Mouse (Mus musculus) neural tube, embryonic 14.5 days (tissue): Measurements from ENCODE around the gene Fkbp8. TPM values are rescaled to one million over a fixed set of nuclear protein-coding genes. Genes with fewer than 3 reads are reported as not detected.
A peak's percentile ranks its signal among the peaks of the same experiment; 100 is the strongest.

Experiments used
- ATAC-seq: fragments of 200-750 bp; cut with Nextera tagmentation; 2 replicates; pipeline ENCODE4 v1.8.0; 2017; ENCODE audit warnings: low read depth, mild to moderate bottlenecking, moderate TSS enrichment, moderate library complexity
- H3K27ac ChIP-seq: fragments of 300-500 bp; sonication (generic); 2 replicates; pipeline ENCODE4 v1.5.1; 2014; ENCODE audit warnings: low read depth, mild to moderate bottlenecking, control low read depth, low read length, moderate library complexity, mixed read lengths
- H3K27me3 ChIP-seq: fragments of 300-500 bp; sonication (generic); 2 replicates; pipeline ENCODE4 v1.6.1; 2014; ENCODE audit warnings: low read length; ENCODE audit not compliant: control insufficient read depth, insufficient read depth
- H3K36me3 ChIP-seq: fragments of 300-500 bp; sonication (generic); 2 replicates; pipeline ENCODE4 v1.6.1; 2014; ENCODE audit warnings: low read length, mixed read lengths; ENCODE audit not compliant: control insufficient read depth, insufficient read depth
- H3K4me1 ChIP-seq: fragments of 300-500 bp; sonication (generic); 2 replicates; pipeline ENCODE4 v1.6.1; 2014; ENCODE audit warnings: low read length; ENCODE audit not compliant: control insufficient read depth, insufficient read depth
- H3K4me2 ChIP-seq: fragments of 300-500 bp; sonication (generic); 2 replicates; pipeline ENCODE4 v1.6.1; 2014; ENCODE audit warnings: mild to moderate bottlenecking, low read depth, low read length, control low read depth
- H3K4me3 ChIP-seq: fragments of 300-500 bp; sonication (generic); 2 replicates; pipeline ENCODE4 v1.5.1; 2014; ENCODE audit warnings: low read depth, low read length, control low read depth, mixed read lengths
- H3K9ac ChIP-seq: fragments of 300-500 bp; sonication (generic); replicated peaks from 2 replicates; pipeline ENCODE4 v1.6.1; 2014; ENCODE audit warnings: low read depth, mild to moderate bottlenecking, control low read depth, low read length, mixed read lengths
- H3K9me3 ChIP-seq: fragments of 300-500 bp; sonication (generic); 2 replicates; pipeline ENCODE4 v1.6.1; 2016; ENCODE audit warnings: low read length; ENCODE audit not compliant: control insufficient read depth
- WGBS: fragments of 180-500 bp; shearing (Covaris S2); extraction: QIAGEN DNeasy Blood & Tissue Kit; methylation state at CpG from one replicate; pipeline ENCODE4 v1.1.7; 2014; 5-methylcytosine and 5-hydroxymethylcytosine counted together
- polyA plus RNA-seq: library from polyadenylated mRNA; unstranded; fragments of >200 nt; fragmentation: Nextera tagmentation; extraction: Ambion mirVana; gene quantifications from 2 replicates; pipeline ENCODE4 v1.2.1, GENCODE M21; 2014

Fkbp8 gene
- polyA plus RNA-seq, 1 experiment from 2014 or later, result 336 TPM

GRCm38 (mm10) chr8:70535221-70535620, 7.7 kb downstream of the Fkbp8 start:
- H3K27ac ChIP-seq, result no peak overlapping the region
- no peaks in the 10 kb centered on the region for H3K9me3 ChIP-seq
- H3K9ac ChIP-seq, result no peak overlapping the region
- no peak overlapping the region for H3K4me3 ChIP-seq
- 90% methylated on average over 3 of the region's 3 CpGs for WGBS
- H3K4me1 ChIP-seq, result peaks cover 4% of the 10 kb centered on the region; the same call in 1 of the 2 replicates
- ATAC-seq, result no peak
- H3K4me2 ChIP-seq, result no peak overlapping the region
- H3K36me3 ChIP-seq, result peaks cover 40% of the 10 kb centered on the region
- no peaks in the 10 kb centered on the region for H3K27me3 ChIP-seq

GRCm38 (mm10) chr8:70535701-70536100, 8.2 kb downstream of the Fkbp8 start:
- no peak overlapping the region for H3K4me2 ChIP-seq
- 92% methylated on average over 2 of the region's 2 CpGs for WGBS
- ATAC-seq, result no peak
- peaks cover 9% of the 10 kb centered on the region for H3K4me1 ChIP-seq
- no peaks in the 10 kb centered on the region for H3K9me3 ChIP-seq
- no peak overlapping the region for H3K27ac ChIP-seq
- no peak overlapping the region for H3K9ac ChIP-seq
- H3K36me3 ChIP-seq, result peaks cover 40% of the 10 kb centered on the region
- H3K27me3 ChIP-seq, result no peaks in the 10 kb centered on the region
- no peak overlapping the region for H3K4me3 ChIP-seq

- 0 out of 2 replicates have a peak overlapping the region, but pooled peaks have one; percentile 34 for H3K27ac ChIP-seq
- peak overlapping the region; percentile 82 for H3K4me2 ChIP-seq
- 17% methylated on average over 24 of the region's 24 CpGs for WGBS
- H3K27me3 ChIP-seq, result no peaks in the 10 kb centered on the region
- H3K4me1 ChIP-seq, result peaks cover 18% of the 10 kb centered on the region
- H3K36me3 ChIP-seq, result peaks cover 17% of the 10 kb centered on the region; the same call in 1 of the 2 replicates
- H3K4me3 ChIP-seq, result peak overlapping the region; percentile 69
- peak overlapping the region; percentile 53 for H3K9ac ChIP-seq
- H3K9me3 ChIP-seq, result no peaks in the 10 kb centered on the region
- ATAC-seq, result peak; percentile 12; the same call in 1 of the 2 replicates
Measured at GRCm38 (mm10) chr8:70538024-70538579, 10.6 kb downstream of the Fkbp8 start.

- Histone ChIP-seq H3K27ac (peak overlapping the region; percentile 93), H3K4me1 (peaks cover 18% of the 10 kb centered on the region), H3K27me3 (no peaks in the 10 kb centered on the region), H3K9me3 (no peaks in the 10 kb centered on the region), H3K36me3 (peaks cover 14% of the 10 kb centered on the region; the same call in 1 of the 2 replicates), H3K9ac (peak overlapping the region; percentile 53), H3K4me3 (peak overlapping the region; percentile 69), H3K4me2 (peak overlapping the region; percentile 82)
- WGBS, result 0% methylated on average over 32 of the region's 32 CpGs
- peak; percentile 77 for ATAC-seq
Measured at GRCm38 (mm10) chr8:70538633-70539076, 11.1 kb downstream of the Fkbp8 start.

GRCm38 (mm10) chr8:70539077-70539813, 11.7 kb downstream of the Fkbp8 start, which contains the start of gene Ell:
TSS of gene Ell (plus strand) at chr8:70539457.
- peak within 1 kb of the TSS; percentile 67 for H3K9ac ChIP-seq
- H3K27ac ChIP-seq, result peak within 1 kb of the TSS; percentile 93
- peaks cover 18% of the 10 kb centered on the region for H3K4me1 ChIP-seq
- under 1% methylated on average over 57 of the region's 58 CpGs for WGBS
- H3K4me2 ChIP-seq, result peak within 1 kb of the TSS; percentile 82
- ATAC-seq, result peak; percentile 88
- H3K27me3 ChIP-seq, result no peaks in the 10 kb centered on the region
- peaks cover 11% of the 10 kb centered on the region; the same call in 1 of the 2 replicates for H3K36me3 ChIP-seq
- peak within 1 kb of the TSS; percentile 69 for H3K4me3 ChIP-seq
- no peaks in the 10 kb centered on the region for H3K9me3 ChIP-seq

GRCm38 (mm10) chr8:70540013-70540506, 12.5 kb downstream of the Fkbp8 start:
- Histone ChIP-seq H3K4me2 (peak overlapping the region; percentile 82), H3K36me3 (peaks cover 6% of the 10 kb centered on the region; the same call in 1 of the 2 replicates), H3K4me3 (peak overlapping the region; percentile 69), H3K27me3 (no peaks in the 10 kb centered on the region), H3K4me1 (peaks cover 18% of the 10 kb centered on the region), H3K27ac (peak overlapping the region; percentile 93), H3K9ac (peak overlapping the region; percentile 67), H3K9me3 (no peaks in the 10 kb centered on the region)
- WGBS, result 17% methylated on average over 4 of the region's 4 CpGs
- ATAC-seq, result no peak

- Histone ChIP-seq H3K27ac (no peak overlapping the region), H3K9ac (peak overlapping the region; percentile 67), H3K27me3 (no peaks in the 10 kb centered on the region), H3K36me3 (peaks cover 2% of the 10 kb centered on the region; the same call in 1 of the 2 replicates), H3K9me3 (no peaks in the 10 kb centered on the region), H3K4me3 (peak overlapping the region; percentile 69), H3K4me1 (peaks cover 18% of the 10 kb centered on the region), H3K4me2 (peak overlapping the region; percentile 82)
- no peak for ATAC-seq
- WGBS, result 63% methylated on average over 7 of the region's 7 CpGs
Measured at GRCm38 (mm10) chr8:70540507-70541071, 13.1 kb downstream of the Fkbp8 start.

- peak overlapping the region; percentile 69; the same call in 1 of the 2 replicates for H3K4me3 ChIP-seq
- H3K9me3 ChIP-seq, result no peaks in the 10 kb centered on the region
- H3K36me3 ChIP-seq, result no peaks in the 10 kb centered on the region; the same call in 1 of the 2 replicates
- no peak overlapping the region for H3K27ac ChIP-seq
- no peaks in the 10 kb centered on the region for H3K27me3 ChIP-seq
- H3K4me1 ChIP-seq, result peaks cover 18% of the 10 kb centered on the region
- peak overlapping the region; percentile 82 for H3K4me2 ChIP-seq
- no peak for ATAC-seq
- 86% methylated on average over 5 of the region's 5 CpGs for WGBS
- no peak overlapping the region for H3K9ac ChIP-seq
Measured at GRCm38 (mm10) chr8:70541081-70541480, 13.6 kb downstream of the Fkbp8 start.
